Mouse (Mus musculus) hindbrain, embryonic 14.5 days (tissue): ENCODE data around the gene Swi5. TPM values are rescaled to one million over a fixed set of nuclear protein-coding genes. Genes with fewer than 3 reads are reported as not detected.

Experiments
- ATAC-seq: fragments of 200-750 bp; cut with Nextera tagmentation; 2 replicates; pipeline ENCODE4 v1.8.0; 2017; ENCODE audit warnings: moderate number of reproducible peaks, mild to moderate bottlenecking, moderate TSS enrichment, moderate library complexity; ENCODE audit not compliant: low FRiP score
- DNase-seq: peaks from one replicate; pipeline ENCODE4 v3.0.0-alpha.2; 2015; ENCODE audit warnings: low spot score
- H3K27ac ChIP-seq: fragments of 300-500 bp; sonication (generic); 2 replicates; pipeline ENCODE4 v1.5.1; 2014; ENCODE audit warnings: mild to moderate bottlenecking, moderate library complexity
- H3K27me3 ChIP-seq: fragments of 300-500 bp; sonication (generic); 2 replicates; pipeline ENCODE4 v1.6.1; 2014; ENCODE audit warnings: mild to moderate bottlenecking, low read length, mixed read lengths; ENCODE audit not compliant: control insufficient read depth, insufficient read depth
- H3K36me3 ChIP-seq: fragments of 300-500 bp; sonication (generic); replicated peaks from 2 replicates; pipeline ENCODE4 v1.6.1; 2014; ENCODE audit not compliant: control insufficient read depth, insufficient read depth
- H3K4me1 ChIP-seq: fragments of 300-500 bp; sonication (generic); replicated peaks from 2 replicates; pipeline ENCODE4 v1.6.1; 2014; ENCODE audit warnings: antibody characterized with exemption, low read length, mixed read lengths; ENCODE audit not compliant: control insufficient read depth, insufficient read depth
- H3K4me2 ChIP-seq: fragments of 300-500 bp; sonication (generic); replicated peaks from 2 replicates; pipeline ENCODE4 v1.6.1; 2014; ENCODE audit warnings: mild to moderate bottlenecking, moderate library complexity
- H3K4me3 ChIP-seq: fragments of 300-500 bp; sonication (generic); replicated peaks from 2 replicates; pipeline ENCODE4 v1.5.1; 2014; ENCODE audit warnings: mild to moderate bottlenecking, low read length
- H3K9ac ChIP-seq: fragments of 300-500 bp; sonication (generic); 2 replicates; pipeline ENCODE4 v1.6.1; 2014
- H3K9me3 ChIP-seq: fragments of 300-500 bp; sonication (generic); 2 replicates; pipeline ENCODE4 v1.6.1; 2016; ENCODE audit warnings: low read length; ENCODE audit not compliant: control insufficient read depth
- WGBS: fragments of 180-500 bp; shearing (Covaris S2); extraction: QIAGEN DNeasy Blood & Tissue Kit; methylation state at CpG from one replicate; pipeline ENCODE4 v1.1.7; 2014; 5-methylcytosine and 5-hydroxymethylcytosine counted together
- polyA plus RNA-seq: library from polyadenylated mRNA; unstranded; fragments of >200 nt; fragmentation: Nextera tagmentation; extraction: Ambion mirVana; gene quantifications from 2 replicates; pipeline ENCODE4 v1.2.1, GENCODE M21; 2014

Gene Swi5
- polyA plus RNA-seq: 192 and 221 TPM in 2 replicates

GRCm38 (mm10) chr2:32287923-32288367 lies at the start of gene Swi5:
Swi5 (minus strand) TSS chr2:32288075.
- peak; percentile 99 for ATAC-seq

GRCm38 (mm10) chr2:32335888-32336287 lies 48.0 kb upstream of the Swi5 start:
- Histone ChIP-seq H3K4me1 (no peaks in the 10 kb centered on the region), H3K36me3 (peaks cover 89% of the 10 kb centered on the region), H3K9me3 (no peaks in the 10 kb centered on the region), H3K4me2 (no peak overlapping the region), H3K4me3 (no peak overlapping the region), H3K27me3 (no peaks in the 10 kb centered on the region), H3K9ac (no peak overlapping the region), H3K27ac (no peak overlapping the region)
- no peak for ATAC-seq
- 60% methylated on average over 15 of the region's 15 CpGs for WGBS
- no peak for DNase-seq

More at GRCm38 (mm10) chr2:32287923-32288367, at the start of gene Swi5:
- H3K4me3 ChIP-seq: peak within 1 kb of the TSS; percentile 84
- peak within 1 kb of the TSS; percentile 82 for H3K27ac ChIP-seq
- peak within 1 kb of the TSS; percentile 91 for H3K9ac ChIP-seq
- H3K27me3 ChIP-seq: no peaks in the 10 kb centered on the region
- H3K4me2 ChIP-seq: peak within 1 kb of the TSS; percentile 94
- peak; percentile 100 for DNase-seq
- peaks cover 22% of the 10 kb centered on the region for H3K4me1 ChIP-seq
- WGBS: under 1% methylated on average over 38 of the region's 41 CpGs
- peaks cover 40% of the 10 kb centered on the region for H3K36me3 ChIP-seq
- H3K9me3 ChIP-seq: no peaks in the 10 kb centered on the region

GRCm38 (mm10) chr2:32332159-32332558 lies 44.3 kb upstream of the Swi5 start:
- Histone ChIP-seq H3K27me3 (no peaks in the 10 kb centered on the region), H3K27ac (no peak overlapping the region), H3K9me3 (no peaks in the 10 kb centered on the region), H3K9ac (no peak overlapping the region), H3K4me2 (no peak overlapping the region), H3K36me3 (peaks cover 67% of the 10 kb centered on the region), H3K4me3 (no peak overlapping the region), H3K4me1 (no peaks in the 10 kb centered on the region; the same call in 1 of the 2 replicates)
- DNase-seq (no peak), ATAC-seq (no peak)
- 89% methylated on average over 5 of the region's 5 CpGs for WGBS

GRCm38 (mm10) chr2:32329531-32329930 lies 41.7 kb upstream of the Swi5 start:
- Histone ChIP-seq H3K4me1 (no peaks in the 10 kb centered on the region; the same call in 1 of the 2 replicates), H3K27me3 (no peaks in the 10 kb centered on the region), H3K4me3 (no peak overlapping the region), H3K9ac (no peak overlapping the region), H3K36me3 (peaks cover 55% of the 10 kb centered on the region), H3K9me3 (no peaks in the 10 kb centered on the region), H3K4me2 (no peak overlapping the region), H3K27ac (no peak overlapping the region)
- ATAC-seq: no peak
- WGBS: 49% methylated on average over 6 of the region's 6 CpGs
- DNase-seq: no peak

- no peaks in the 10 kb centered on the region for H3K27me3 ChIP-seq
- 16% methylated on average over 13 of the region's 13 CpGs for WGBS
- no peak overlapping the region for H3K27ac ChIP-seq
- ATAC-seq (no peak), DNase-seq (no peak)
- H3K4me3 ChIP-seq: no peak overlapping the region
- peaks cover 52% of the 10 kb centered on the region for H3K36me3 ChIP-seq
- H3K9ac ChIP-seq: no peak overlapping the region
- no peak overlapping the region for H3K4me2 ChIP-seq
- H3K4me1 ChIP-seq: no peaks in the 10 kb centered on the region; the same call in 1 of the 2 replicates
- no peaks in the 10 kb centered on the region for H3K9me3 ChIP-seq
Measured at GRCm38 (mm10) chr2:32328911-32329460, 41.1 kb upstream of the Swi5 start.

- peaks cover 12% of the 10 kb centered on the region for H3K4me1 ChIP-seq
- no peak overlapping the region for H3K4me2 ChIP-seq
- H3K27ac ChIP-seq: no peak overlapping the region
- ATAC-seq (no peak), DNase-seq (no peak)
- peaks cover 40% of the 10 kb centered on the region for H3K36me3 ChIP-seq
- no peak overlapping the region for H3K9ac ChIP-seq
- H3K4me3 ChIP-seq: no peak overlapping the region
- no peaks in the 10 kb centered on the region for H3K9me3 ChIP-seq
- H3K27me3 ChIP-seq: no peaks in the 10 kb centered on the region
- WGBS: 79% methylated on average over 4 of the region's 4 CpGs
Measured at GRCm38 (mm10) chr2:32327200-32327599, 39.3 kb upstream of the Swi5 start.

GRCm38 (mm10) chr2:32325342-32325741 lies 37.5 kb upstream of the Swi5 start:
- Histone ChIP-seq H3K9ac (no peak overlapping the region), H3K27ac (no peak overlapping the region), H3K27me3 (no peaks in the 10 kb centered on the region), H3K4me1 (peaks cover 18% of the 10 kb centered on the region), H3K36me3 (peaks cover 38% of the 10 kb centered on the region), H3K4me2 (no peak overlapping the region), H3K4me3 (no peak overlapping the region), H3K9me3 (no peaks in the 10 kb centered on the region)
- DNase-seq (no peak), ATAC-seq (no peak)
- WGBS: 75% methylated on average over 7 of the region's 7 CpGs

- Histone ChIP-seq H3K4me1 (peaks cover 18% of the 10 kb centered on the region), H3K9ac (no peak overlapping the region), H3K27me3 (no peaks in the 10 kb centered on the region), H3K36me3 (peaks cover 45% of the 10 kb centered on the region), H3K27ac (peak overlapping the region; percentile 89; the same call in 1 of the 2 replicates), H3K4me3 (no peak overlapping the region), H3K4me2 (no peak overlapping the region), H3K9me3 (no peaks in the 10 kb centered on the region)
- 62% methylated on average over 4 of the region's 4 CpGs for WGBS
- ATAC-seq: no peak
- DNase-seq: no peak
Measured at GRCm38 (mm10) chr2:32324322-32324721, 36.4 kb upstream of the Swi5 start.

- Histone ChIP-seq H3K36me3 (peaks cover 47% of the 10 kb centered on the region), H3K27ac (peak overlapping the region; percentile 89), H3K4me3 (no peak overlapping the region), H3K9ac (peak overlapping the region; percentile 32), H3K27me3 (no peaks in the 10 kb centered on the region), H3K9me3 (no peaks in the 10 kb centered on the region), H3K4me1 (peaks cover 25% of the 10 kb centered on the region), H3K4me2 (peak overlapping the region; percentile 17)
- 37% methylated on average over 7 of the region's 7 CpGs for WGBS
- ATAC-seq: peak; percentile 84
- peak; percentile 76 for DNase-seq
Measured at GRCm38 (mm10) chr2:32322754-32323741, 35.2 kb upstream of the Swi5 start.
